15 mouse cellular contexts compared by ENCODE assay signal in genomic region chr11:36000038-36000437, GRCm38 (mm10). TPM values are rescaled to one million over a fixed set of nuclear protein-coding genes. Genes with fewer than 3 reads are reported as not detected.
DNase-seq lines count a peak whose midpoint lies in the region; ATAC-seq and TF ChIP-seq lines count a peak whose summit lies in the region.
"Had no signal": no experiment of that assay in that cellular context is flagged by ENCODE, and none has a peak within 500 bp of the region (broad histone marks: within the 10 kb centered on the region; RNA-seq: fewer than 3 reads in every experiment).

No protein-coding gene starts in this region.

- 7% methylated on average over 4 of the region's 4 CpGs for WGBS in hindbrain, embryonic 11.5 days
- WGBS in midbrain, embryonic 12.5 days = 6% methylated on average over 4 of the region's 4 CpGs
- WGBS in stomach, postnatal 0 days = 29% methylated on average over 4 of the region's 4 CpGs

- no peak overlapping the region for H3K9ac ChIP-seq in hindbrain, embryonic 11.5 days (ENCODE audit: low read depth, low read length)
- 0 out of 2 replicates have a peak overlapping the region, but pooled peaks have one; percentile 24 for H3K9ac ChIP-seq in midbrain, embryonic 12.5 days (replicated peaks)
- H3K9ac ChIP-seq in stomach, postnatal 0 days (ENCODE audit: low read length) = no peak overlapping the region

- H3K27ac ChIP-seq in hindbrain, embryonic 11.5 days (ENCODE audit: low read depth, low read length) = peak overlapping the region; percentile 30; the same call in 1 of the 2 replicates
- H3K27ac ChIP-seq in midbrain, embryonic 12.5 days (replicated peaks) = no peak overlapping the region
- no peak overlapping the region for H3K27ac ChIP-seq in stomach, postnatal 0 days (replicated peaks)
- H3K27ac ChIP-seq: macrophage had no signal

- H3K4me2 ChIP-seq in hindbrain, embryonic 11.5 days (replicated peaks; ENCODE audit: low read depth, low read length) = no peak overlapping the region
- no peak overlapping the region for H3K4me2 ChIP-seq in midbrain, embryonic 12.5 days (replicated peaks)
- no peak overlapping the region for H3K4me2 ChIP-seq in stomach, postnatal 0 days (replicated peaks; ENCODE audit: low read depth)

- peaks cover 31% of the 10 kb centered on the region for H3K4me1 ChIP-seq in E14TG2a.4 (replicated peaks; ENCODE audit: low read depth, low read length)
- peaks cover 10% of the 10 kb centered on the region for H3K4me1 ChIP-seq in hindbrain, embryonic 11.5 days (replicated peaks; ENCODE audit: control insufficient read depth, insufficient read depth, low read length)
- H3K4me1 ChIP-seq in midbrain, embryonic 12.5 days = peaks cover 30% of the 10 kb centered on the region
- no peaks in the 10 kb centered on the region for H3K4me1 ChIP-seq in stomach, postnatal 0 days (replicated peaks; ENCODE audit: control insufficient read depth, insufficient read depth)

- ATAC-seq in hindbrain, embryonic 11.5 days (ENCODE audit: low FRiP score) = peak; percentile 31
- ATAC-seq in midbrain, embryonic 12.5 days (ENCODE audit: low FRiP score, low read depth) = no peak
- no peak for ATAC-seq in stomach, postnatal 0 days (ENCODE audit: low FRiP score, low TSS enrichment)

- no peak for TF ChIP-seq CTCF in E14TG2a.4 (conservative IDR thresholded peaks at IDR 0.05; ENCODE audit: low read length)
- TF ChIP-seq CTCF in stomach, postnatal 0 days (IDR thresholded peaks at IDR 0.05; ENCODE audit: low read depth) = no peak

- 0 out of 2 replicates have a peak overlapping the region, but pooled peaks have one; percentile 10 for H3K4me3 ChIP-seq in E14TG2a.4 (replicated peaks; ENCODE audit: low read length)
- H3K4me3 ChIP-seq in hindbrain, embryonic 11.5 days (ENCODE audit: low read depth, low read length) = no peak overlapping the region
- no peak overlapping the region for H3K4me3 ChIP-seq in midbrain, embryonic 12.5 days
- H3K4me3 ChIP-seq in stomach, postnatal 0 days (ENCODE audit: low read depth, low read length) = no peak overlapping the region

- no peak for TF ChIP-seq EP300 in stomach, postnatal 0 days (optimal IDR thresholded peaks at IDR 0.05)

- no peaks in the 10 kb centered on the region for H3K36me3 ChIP-seq in E14TG2a.4 (ENCODE audit: insufficient read depth, low read length)
- H3K36me3 ChIP-seq in hindbrain, embryonic 11.5 days (ENCODE audit: control insufficient read depth, insufficient read depth, low read length) = no peaks in the 10 kb centered on the region
- H3K36me3 ChIP-seq in midbrain, embryonic 12.5 days = no peaks in the 10 kb centered on the region
- H3K36me3 ChIP-seq in stomach, postnatal 0 days (ENCODE audit: control insufficient read depth, insufficient read depth, low read length) = no peaks in the 10 kb centered on the region

- H3K9me3 ChIP-seq in E14TG2a.4 (ENCODE audit: low read length) = no peaks in the 10 kb centered on the region
- no peaks in the 10 kb centered on the region for H3K9me3 ChIP-seq in hindbrain, embryonic 11.5 days (ENCODE audit: control insufficient read depth, low read length)
- no peaks in the 10 kb centered on the region for H3K9me3 ChIP-seq in midbrain, embryonic 12.5 days
- H3K9me3 ChIP-seq in stomach, postnatal 0 days (ENCODE audit: control insufficient read depth, low read length) = no peaks in the 10 kb centered on the region

- DNase-seq in R1 (ENCODE audit: low read depth, low spot score) = peak; percentile 34
- DNase-seq in hindbrain, embryonic 11.5 days (ENCODE audit: low spot score) = peak; percentile 61
- DNase-seq in kidney, adult 9 months = no peak
- no peak for DNase-seq in urinary bladder, adult 18-20 months (ENCODE audit: low spot score in 2 of 2)
- no peak for DNase-seq in stomach, postnatal 0 days (ENCODE audit: low spot score)
- DNase-seq in lung, postnatal 10 days = no peak
- DNase-seq: cerebellum, adult 8-10 months; heart, postnatal 36 days; kidney, adult 8-10 months; lung, adult 18-20 months; right cerebral cortex, adult 18-20 months; thymus, postnatal 14 days had no signal

- peaks cover 34% of the 10 kb centered on the region for H3K27me3 ChIP-seq in E14TG2a.4 (ENCODE audit: insufficient read depth, low read length)
- no peaks in the 10 kb centered on the region for H3K27me3 ChIP-seq in hindbrain, embryonic 11.5 days (ENCODE audit: control insufficient read depth, insufficient read depth, low read length)
- H3K27me3 ChIP-seq in midbrain, embryonic 12.5 days = peaks cover 30% of the 10 kb centered on the region
- H3K27me3 ChIP-seq in stomach, postnatal 0 days (ENCODE audit: control insufficient read depth, insufficient read depth, low read length) = no peaks in the 10 kb centered on the region

RNA-seq across cellular contexts. Expression of gene Wwc1, which starts 19.7 kb away (rescaled TPM):
- polyA plus RNA-seq in hindbrain, embryonic 11.5 days (2014; fragmentation: Nextera tagmentation; extraction: Ambion mirVana) = 7.0 and 8.5 TPM in 2 replicates
- 7.4 and 8.3 TPM in 2 replicates for polyA plus RNA-seq in midbrain, embryonic 12.5 days (2016; fragmentation: Nextera tagmentation; extraction: Ambion mirVana)
- polyA plus RNA-seq in stomach, postnatal 0 days (2015; fragmentation: Nextera tagmentation; extraction: Ambion mirVana) = 7.8 and 9.0 TPM in 2 replicates

Comparison
In these comparisons a context has a peak if more than half of its experiments do, and no peak if none do; other contexts are left out.
1. DNase-seq: peak in R1 (single experiment) and hindbrain, embryonic 11.5 days (single experiment); none in kidney, adult 9 months (single experiment), urinary bladder, adult 18-20 months (0 of 2), stomach, postnatal 0 days (single experiment) and lung, postnatal 10 days (single experiment).